Mouse (Mus musculus) myocyte (in vitro differentiated cells): ENCODE data around the gene Slc44a5. TPM values are rescaled to one million over a fixed set of nuclear protein-coding genes. Genes with fewer than 3 reads are reported as not detected.

Experiments
- H3K27me3 ChIP-seq: one replicate; pipeline ENCODE4 v1.6.1; 2011; ENCODE audit not compliant: control insufficient read depth, insufficient read depth, insufficient read length
- H3K36me3 ChIP-seq: one replicate; pipeline ENCODE4 v1.6.1; 2011; ENCODE audit not compliant: control insufficient read depth, insufficient read depth
- H3K4me2 ChIP-seq: one replicate; pipeline ENCODE4 v1.6.1; 2011; ENCODE audit warnings: low read depth, control low read depth
- H3K4me3 ChIP-seq: one replicate; pipeline ENCODE4 v1.5.1; 2011; ENCODE audit warnings: mild to moderate bottlenecking, control low read depth, moderate library complexity
- H3K79me2 ChIP-seq: one replicate; pipeline ENCODE4 v1.6.1; 2011; ENCODE audit not compliant: control insufficient read depth, insufficient read depth
- H3ac ChIP-seq: one replicate; pipeline ENCODE4 v1.6.1; 2011; ENCODE audit not compliant: control insufficient read depth, insufficient read length
- CEBPB ChIP-seq: IDR thresholded peaks from 2 replicates; pipeline ENCODE4 v1.6.1; 2011; ENCODE audit warnings: mild to moderate bottlenecking, moderate library complexity; ENCODE audit not compliant: poor library complexity, insufficient read depth, severe bottlenecking
- E2F4 ChIP-seq: IDR thresholded peaks from one replicate; pipeline ENCODE4 v1.6.1; 2011; ENCODE audit warnings: mild to moderate bottlenecking, control low read depth, moderate library complexity; ENCODE audit not compliant: insufficient read depth
- MAX ChIP-seq: IDR thresholded peaks from one replicate; pipeline ENCODE4 v1.6.1; 2011; ENCODE audit warnings: low read depth, mild to moderate bottlenecking, control low read depth
- MYOD1 ChIP-seq, 3 experiments: IDR thresholded peaks; one replicate each; pipeline ENCODE4 v1.6.1; 2011; ENCODE audit warnings: control low read depth in 2 of 3, low read depth in 2 of 3, mild to moderate bottlenecking in 2 of 3, moderate library complexity in 1 of 3; ENCODE audit not compliant: insufficient read length in 2 of 3, control insufficient read depth in 1 of 3
- MYOG ChIP-seq, 3 experiments: IDR thresholded peaks; one replicate each; pipeline ENCODE4 v1.6.1; 2011; ENCODE audit warnings: control low read depth in 2 of 3, low read depth in 2 of 3, mild to moderate bottlenecking in 2 of 3; ENCODE audit not compliant: insufficient read length in 2 of 3, control insufficient read depth in 1 of 3, insufficient read depth in 1 of 3
- POLR2A ChIP-seq: IDR thresholded peaks from one replicate; pipeline ENCODE4 v1.6.1; 2011; ENCODE audit warnings: low read depth, mild to moderate bottlenecking, control low read depth, moderate library complexity; ENCODE audit not compliant: insufficient read length
- POLR2AphosphoS2 ChIP-seq: IDR thresholded peaks from one replicate; pipeline ENCODE4 v1.6.1; 2011; ENCODE audit warnings: low read depth, control low read depth; ENCODE audit not compliant: insufficient read length
- REST ChIP-seq: IDR thresholded peaks from one replicate; pipeline ENCODE4 v1.6.1; 2011; ENCODE audit warnings: mild to moderate bottlenecking, control low read depth, moderate library complexity; ENCODE audit not compliant: insufficient read depth, insufficient read length
- SRF ChIP-seq: IDR thresholded peaks from one replicate; pipeline ENCODE4 v1.6.1; 2011; ENCODE audit warnings: low read depth; ENCODE audit not compliant: control insufficient read depth, insufficient read length
- TCF12 ChIP-seq: IDR thresholded peaks from one replicate; pipeline ENCODE4 v1.6.1; 2011; ENCODE audit warnings: mild to moderate bottlenecking, control low read depth; ENCODE audit not compliant: poor library complexity, insufficient read depth, severe bottlenecking
- TCF3 ChIP-seq: IDR thresholded peaks from one replicate; pipeline ENCODE4 v1.6.1; 2011; ENCODE audit warnings: low read depth, control low read depth; ENCODE audit not compliant: insufficient read length
- USF1 ChIP-seq: IDR thresholded peaks from one replicate; pipeline ENCODE4 v1.6.1; 2011; ENCODE audit warnings: low read depth, mild to moderate bottlenecking, control low read depth, moderate library complexity
- polyA plus RNA-seq: library from polyadenylated mRNA; unstranded; fragments of >200 nt; fragmentation: generic; extraction: Trizol; gene quantifications from one replicate; pipeline ENCODE4 v1.2.1, GENCODE M21; 2012; ENCODE audit warnings: missing spikeins

The Slc44a5 gene
- polyA plus RNA-seq, 1 experiment: not detected

- no peaks in the 10 kb centered on the region for H3K36me3 ChIP-seq
- H3ac ChIP-seq: no peak overlapping the region
- TF ChIP-seq USF1 (no peak), CEBPB (no peak), E2F4 (no peak), MAX (no peak), POLR2A (no peak), SRF (no peak), POLR2AphosphoS2 (no peak), TCF12 (no peak), MYOD1 (IDR thresholded peaks at IDR 0.05; ENCODE audit: control insufficient read depth in 1 of 3, insufficient read length in 2 of 3, low read depth in 2 of 3) (no peak), TCF3 (no peak), MYOG (IDR thresholded peaks at IDR 0.05; ENCODE audit: control insufficient read depth in 1 of 3, insufficient read depth in 1 of 3, insufficient read length in 2 of 3, low read depth in 2 of 3) (no peak), REST (no peak)
- H3K4me2 ChIP-seq: no peak overlapping the region
- no peaks in the 10 kb centered on the region for H3K79me2 ChIP-seq
- H3K4me3 ChIP-seq: no peak overlapping the region
- H3K27me3 ChIP-seq: peaks cover 7% of the 10 kb centered on the region
Observed at GRCm38 (mm10) chr3:153980611-153981010, 7.4 kb downstream of the Slc44a5 start.

- TF ChIP-seq MYOG (IDR thresholded peaks at IDR 0.05; ENCODE audit: control insufficient read depth in 1 of 3, insufficient read depth in 1 of 3, insufficient read length in 2 of 3, low read depth in 2 of 3) (no peak), SRF (peak; percentile 86)
- no peak overlapping the region for H3K4me2 ChIP-seq
Observed at GRCm38 (mm10) chr3:153984428-153985340, 11.4 kb downstream of the Slc44a5 start.

GRCm38 (mm10) chr3:153999797-154000528 is 26.7 kb downstream of the Slc44a5 start:
- Histone ChIP-seq H3ac (no peak overlapping the region), H3K4me2 (no peak overlapping the region), H3K27me3 (no peaks in the 10 kb centered on the region), H3K79me2 (no peaks in the 10 kb centered on the region), H3K4me3 (no peak overlapping the region), H3K36me3 (no peaks in the 10 kb centered on the region)
- TF ChIP-seq SRF (no peak), POLR2A (no peak), TCF12 (no peak)

More at GRCm38 (mm10) chr3:153984428-153985340, 11.4 kb downstream of the Slc44a5 start:
- no peaks in the 10 kb centered on the region for H3K27me3 ChIP-seq
- no peak overlapping the region for H3K4me3 ChIP-seq
- H3ac ChIP-seq: no peak overlapping the region
- no peaks in the 10 kb centered on the region for H3K79me2 ChIP-seq
- H3K36me3 ChIP-seq: no peaks in the 10 kb centered on the region

- TF ChIP-seq TCF12 (no peak), TCF3 (no peak), MYOG (IDR thresholded peaks at IDR 0.05; ENCODE audit: control insufficient read depth in 1 of 3, insufficient read depth in 1 of 3, insufficient read length in 2 of 3, low read depth in 2 of 3) (no peak), REST (no peak)
- Histone ChIP-seq H3K36me3 (no peaks in the 10 kb centered on the region), H3ac (no peak overlapping the region), H3K4me3 (no peak overlapping the region), H3K4me2 (no peak overlapping the region), H3K79me2 (no peaks in the 10 kb centered on the region), H3K27me3 (no peaks in the 10 kb centered on the region)
Observed at GRCm38 (mm10) chr3:154001348-154001747, 28.1 kb downstream of the Slc44a5 start.

GRCm38 (mm10) chr3:154046876-154047275 is 73.6 kb downstream of the Slc44a5 start:
- H3K36me3 ChIP-seq: no peaks in the 10 kb centered on the region
- H3K79me2 ChIP-seq: no peaks in the 10 kb centered on the region
- H3K4me3 ChIP-seq: no peak overlapping the region
- peaks cover 3% of the 10 kb centered on the region for H3K27me3 ChIP-seq
- H3ac ChIP-seq: no peak overlapping the region
- H3K4me2 ChIP-seq: no peak overlapping the region
- TF ChIP-seq E2F4: no peak
- TF ChIP-seq MYOD1 (IDR thresholded peaks at IDR 0.05; ENCODE audit: control insufficient read depth in 1 of 3, insufficient read length in 2 of 3, low read depth in 2 of 3): no peak
- TF ChIP-seq SRF: no peak
- no peak for TF ChIP-seq TCF12
- TF ChIP-seq CEBPB: no peak
- TF ChIP-seq MYOG (IDR thresholded peaks at IDR 0.05; ENCODE audit: control insufficient read depth in 1 of 3, insufficient read depth in 1 of 3, insufficient read length in 2 of 3, low read depth in 2 of 3): no peak
- TF ChIP-seq POLR2A: no peak
- no peak for TF ChIP-seq REST
- no peak for TF ChIP-seq POLR2AphosphoS2
- no peak for TF ChIP-seq TCF3
- no peak for TF ChIP-seq USF1
- TF ChIP-seq MAX: no peak
